Mouse (Mus musculus) spleen, adult 2 months (tissue): ENCODE data around the gene Pts. TPM values are rescaled to one million over a fixed set of nuclear protein-coding genes. Genes with fewer than 3 reads are reported as not detected.

ENCODE experiments used
- DNase-seq, 2 experiments: peaks; one replicate each; pipeline versions ENCODE4 v3.0.0 to v3.0.0-alpha.2; 2012 to 2021; ENCODE audit warnings: low spot score in 2 of 2, low read depth in 1 of 2
- H3K27ac ChIP-seq: fragments of 200-500 bp; 2 replicates; pipeline ENCODE4 v1.5.1; 2012; ENCODE audit warnings: low read length, inconsistent platforms; ENCODE audit not compliant: insufficient read depth
- H3K27me3 ChIP-seq: fragments of 200-500 bp; 2 replicates; pipeline ENCODE4 v1.6.1; 2012; ENCODE audit warnings: mild to moderate bottlenecking, moderate library complexity, low read length, inconsistent platforms; ENCODE audit not compliant: control insufficient read depth, insufficient read depth
- H3K36me3 ChIP-seq: fragments of 200-500 bp; 2 replicates; pipeline ENCODE4 v1.6.1; 2012; ENCODE audit warnings: mild to moderate bottlenecking, low read length, inconsistent platforms; ENCODE audit not compliant: control insufficient read depth, insufficient read depth
- H3K4me1 ChIP-seq: fragments of 200-500 bp; 2 replicates; pipeline ENCODE4 v1.6.1; 2011; ENCODE audit warnings: inconsistent platforms; ENCODE audit not compliant: control insufficient read depth, insufficient read depth, insufficient read length
- H3K4me3 ChIP-seq: fragments of 200-500 bp; 2 replicates; pipeline ENCODE4 v1.5.1; 2011; ENCODE audit warnings: mild to moderate bottlenecking, inconsistent platforms; ENCODE audit not compliant: insufficient read depth, insufficient read length; ENCODE audit errors: extremely low read depth
- CTCF ChIP-seq: fragments of 200-500 bp; IDR thresholded peaks from 2 replicates; pipeline ENCODE4 v1.5.1; 2011; ENCODE audit warnings: mild to moderate bottlenecking, inconsistent platforms; ENCODE audit not compliant: insufficient read depth, insufficient read length, insufficient replicate concordance; ENCODE audit errors: extremely low read depth
- POLR2A ChIP-seq: fragments of 200-500 bp; IDR thresholded peaks from 2 replicates; pipeline ENCODE4 v1.6.1; 2011; ENCODE audit warnings: low read depth, low read length, inconsistent platforms
- WGBS: fragments of 180-500 bp; shearing (Covaris S2); methylation state at CpG from one replicate; pipeline ENCODE4 v1.1.7; 2018; 5-methylcytosine and 5-hydroxymethylcytosine counted together
- polyA plus RNA-seq: library from polyadenylated mRNA; depleted of rRNA; stranded (reverse); fragments of >200 nt; gene quantifications from 2 replicates; pipeline ENCODE4 v1.2.3, GENCODE M21; 2012

The Pts gene
- polyA plus RNA-seq, 1 experiment: 27.8 TPM

DNA sequence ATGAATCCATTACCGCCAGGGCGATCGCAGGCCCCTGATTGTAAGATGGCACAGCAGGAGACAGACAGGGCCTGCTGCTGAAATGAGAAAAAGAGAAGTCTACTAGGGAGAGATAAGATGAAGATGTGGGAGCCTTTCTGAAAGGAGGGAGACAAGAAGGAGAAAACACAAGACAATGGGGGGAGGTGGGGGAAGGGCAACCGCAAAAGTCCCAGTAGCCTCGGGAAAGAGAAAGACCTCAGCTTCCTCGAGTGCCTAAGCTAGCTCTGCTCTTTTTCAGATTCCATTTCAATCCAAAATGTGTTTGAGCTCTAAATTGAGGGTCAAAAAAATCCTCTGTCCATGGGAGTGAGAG lies 32.4 kb downstream of the Pts start:
- H3K27me3 ChIP-seq: no peaks in the 10 kb centered on the region
- H3K4me1 ChIP-seq: peaks cover 3% of the 10 kb centered on the region; the same call in 1 of the 2 replicates
- 48% methylated on average over 6 of the region's 6 CpGs for WGBS
- H3K27ac ChIP-seq: no peak overlapping the region
- TF ChIP-seq CTCF: no peak
- H3K4me3 ChIP-seq: no peak overlapping the region
- DNase-seq: no peak
- no peaks in the 10 kb centered on the region for H3K36me3 ChIP-seq

DNA sequence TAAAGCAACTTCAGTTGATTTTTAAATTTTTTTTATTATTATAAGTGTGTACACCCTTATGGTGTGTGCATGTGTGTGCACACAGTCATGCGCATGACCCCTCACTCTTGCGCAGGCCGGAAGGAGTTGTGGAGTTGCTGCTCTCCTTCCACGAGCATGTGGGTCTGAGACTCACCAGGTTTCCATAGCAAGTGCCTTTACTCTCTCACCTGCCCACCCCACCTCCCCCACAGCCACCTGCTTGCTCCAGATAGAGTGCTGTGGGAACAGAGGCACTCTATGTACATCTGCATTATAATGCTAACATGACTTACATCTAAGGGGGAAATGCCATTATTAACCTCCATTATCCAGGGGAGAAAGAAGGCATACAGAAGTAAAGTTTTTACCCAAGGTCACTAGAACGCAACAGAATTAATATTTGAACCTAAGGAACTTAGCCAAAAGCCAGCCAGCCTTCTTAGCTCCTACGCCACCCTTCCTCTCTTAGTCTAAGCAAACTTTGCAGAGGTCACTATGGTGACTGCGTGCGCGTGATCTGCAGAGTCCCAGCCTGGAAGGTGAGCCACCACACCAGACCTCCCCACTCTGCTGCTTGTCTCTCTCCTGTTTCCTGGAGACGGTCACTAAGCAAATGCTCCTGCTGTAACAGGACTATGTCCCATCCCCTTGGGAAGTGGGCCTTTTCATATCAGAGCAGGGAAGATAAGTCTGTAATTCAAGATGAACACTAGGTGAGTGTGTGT lies 32.9 kb downstream of the Pts start:
- WGBS: 83% methylated on average over 10 of the region's 10 CpGs
- Histone ChIP-seq H3K27me3 (no peaks in the 10 kb centered on the region), H3K4me1 (peaks cover 3% of the 10 kb centered on the region; the same call in 1 of the 2 replicates), H3K27ac (no peak overlapping the region), H3K4me3 (no peak overlapping the region), H3K36me3 (no peaks in the 10 kb centered on the region)
- TF ChIP-seq CTCF: no peak
- no peak for TF ChIP-seq POLR2A
- DNase-seq: no peak

DNA sequence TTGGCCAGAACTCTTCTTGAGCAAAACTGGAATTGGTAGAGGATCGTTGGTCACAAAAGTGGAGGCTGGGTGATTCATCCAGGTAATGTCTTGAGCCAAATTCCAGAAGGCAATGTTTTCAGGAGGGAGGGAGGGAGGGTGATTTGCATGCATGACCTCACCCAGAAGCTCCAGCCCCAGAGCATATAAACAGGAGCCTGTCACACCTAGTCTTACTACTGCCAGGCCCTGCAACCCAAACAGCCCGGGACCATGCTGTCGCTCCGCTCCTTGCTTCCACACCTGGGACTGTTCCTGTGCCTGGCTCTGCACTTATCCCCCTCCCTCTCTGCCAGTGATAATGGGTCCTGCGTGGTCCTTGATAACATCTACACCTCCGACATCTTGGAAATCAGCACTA lies 34.2 kb downstream of the Pts start, which contains the start of gene Plet1:
Plet1 (plus strand) TSS at position 215 of the 400 bp plus-strand sequence.
- Histone ChIP-seq H3K36me3 (no peaks in the 10 kb centered on the region), H3K27me3 (no peaks in the 10 kb centered on the region), H3K27ac (no peak within 1 kb of the TSS), H3K4me3 (no peak within 1 kb of the TSS), H3K4me1 (peaks cover 3% of the 10 kb centered on the region; the same call in 1 of the 2 replicates)
- no peak for TF ChIP-seq POLR2A
- no peak for TF ChIP-seq CTCF
- 95% methylated on average over 6 of the region's 6 CpGs for WGBS
- no peak for DNase-seq

DNA sequence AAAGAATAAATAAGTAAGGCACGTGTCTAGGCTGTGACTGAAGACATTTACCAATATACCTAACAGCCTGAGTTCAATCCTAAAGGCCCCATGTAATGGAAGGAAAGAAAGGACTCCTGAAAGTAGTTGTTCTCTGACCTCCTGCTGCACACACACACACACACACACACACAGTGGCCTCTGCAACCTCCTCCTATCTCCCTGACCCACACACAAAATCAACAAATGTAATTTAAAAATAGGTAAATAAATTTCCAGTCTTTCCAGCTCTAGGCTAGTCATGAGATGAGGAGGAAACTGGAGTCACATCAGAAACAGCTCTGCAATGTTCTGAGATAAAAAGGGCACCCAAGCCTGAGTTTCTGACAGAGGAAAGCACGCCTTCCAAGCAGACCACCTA lies 34.7 kb downstream of the Pts start:
- no peaks in the 10 kb centered on the region for H3K4me1 ChIP-seq
- H3K27me3 ChIP-seq: no peaks in the 10 kb centered on the region
- H3K36me3 ChIP-seq: no peaks in the 10 kb centered on the region
- TF ChIP-seq CTCF: no peak
- no peak for TF ChIP-seq POLR2A
- no peak for DNase-seq
- H3K27ac ChIP-seq: no peak overlapping the region
- no peak overlapping the region for H3K4me3 ChIP-seq
- WGBS: 86% methylated on average over 2 of the region's 2 CpGs

DNA sequence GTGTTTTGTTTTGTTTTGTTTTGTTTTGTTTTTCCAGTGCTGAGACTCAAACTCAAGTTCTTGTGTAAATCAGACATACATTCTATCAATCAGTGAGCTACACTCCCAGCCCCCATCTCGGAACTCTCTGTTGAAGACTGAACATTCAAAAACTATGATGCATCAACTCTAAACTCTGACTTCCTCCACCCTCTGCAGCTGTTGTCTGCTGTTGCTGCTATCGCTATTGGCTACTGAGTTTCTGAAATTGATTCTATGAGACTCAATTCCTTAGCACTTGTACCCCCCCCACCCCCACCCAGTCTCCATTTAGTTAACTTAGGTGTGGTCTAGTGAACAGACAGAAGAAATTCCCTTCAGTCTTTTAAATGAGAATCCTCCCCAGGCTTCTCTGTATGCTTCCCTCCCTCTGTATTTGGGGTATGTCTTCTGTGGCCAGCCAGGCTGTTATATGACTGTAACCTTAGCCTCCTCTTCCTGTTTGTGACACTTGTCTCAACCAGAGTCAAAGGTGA lies 36.9 kb downstream of the Pts start:
- TF ChIP-seq POLR2A (no peak), CTCF (no peak)

DNA sequence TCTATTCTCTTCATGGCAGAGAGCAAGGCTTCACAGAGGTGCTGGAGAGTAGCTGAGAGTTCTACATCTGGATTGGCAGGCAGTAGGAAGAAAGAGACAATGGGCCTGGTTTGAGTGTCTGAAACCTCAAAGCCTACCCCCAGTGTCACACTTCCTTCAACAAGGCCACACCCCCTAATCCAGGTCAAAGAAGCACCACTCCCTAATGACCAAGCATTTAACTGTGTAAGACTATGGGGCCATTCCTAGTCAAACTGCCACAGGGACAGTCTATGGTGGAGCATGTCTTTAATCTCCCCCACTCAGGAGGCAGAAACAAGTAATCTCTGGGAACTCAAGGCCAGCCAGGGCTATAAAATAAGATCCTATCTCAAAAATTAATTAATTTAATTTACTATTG lies 37.7 kb downstream of the Pts start:
- H3K36me3 ChIP-seq: no peaks in the 10 kb centered on the region
- no peak for TF ChIP-seq CTCF
- TF ChIP-seq POLR2A: no peak
- H3K4me3 ChIP-seq: no peak overlapping the region
- no peaks in the 10 kb centered on the region for H3K4me1 ChIP-seq
- no peak for DNase-seq
- H3K27ac ChIP-seq: no peak overlapping the region
- no peaks in the 10 kb centered on the region for H3K27me3 ChIP-seq

More for the DNA sequence above, 36.9 kb downstream of the Pts start:
- H3K27me3 ChIP-seq: no peaks in the 10 kb centered on the region
- 50% methylated on average over 2 of the region's 2 CpGs for WGBS
- DNase-seq: no peak
- H3K27ac ChIP-seq: no peak overlapping the region
- no peak overlapping the region for H3K4me3 ChIP-seq
- H3K36me3 ChIP-seq: no peaks in the 10 kb centered on the region
- no peaks in the 10 kb centered on the region for H3K4me1 ChIP-seq

DNA sequence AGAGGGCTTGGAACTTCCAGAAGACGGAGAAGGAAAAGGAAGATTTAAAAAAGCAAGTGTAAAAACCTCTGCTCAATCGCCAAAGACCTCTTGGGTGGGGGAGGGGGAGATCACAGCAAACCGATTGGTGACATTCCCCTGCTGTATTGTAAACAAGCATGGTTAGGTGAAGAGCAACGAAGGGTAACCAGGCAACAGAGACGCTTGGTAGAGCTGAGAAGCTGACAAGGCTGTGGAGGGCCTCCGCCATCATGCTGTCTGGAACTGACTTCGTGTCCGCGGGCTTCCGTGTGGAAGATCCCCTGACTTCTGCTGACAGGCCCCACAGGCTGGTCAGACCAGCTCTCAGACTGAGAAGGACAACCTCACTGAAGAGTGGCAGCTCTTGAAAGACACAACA lies 43.0 kb downstream of the Pts start:
- Histone ChIP-seq H3K27me3 (no peaks in the 10 kb centered on the region), H3K36me3 (no peaks in the 10 kb centered on the region), H3K4me1 (no peaks in the 10 kb centered on the region), H3K27ac (no peak overlapping the region), H3K4me3 (no peak overlapping the region)
- DNase-seq: no peak
- TF ChIP-seq POLR2A (no peak), CTCF (no peak)
- 69% methylated on average over 10 of the region's 10 CpGs for WGBS
